Mouse (Mus musculus) kidney, adult 2 months (tissue): ENCODE data around the gene Hoxa5. TPM values are rescaled to one million over a fixed set of nuclear protein-coding genes. Genes with fewer than 3 reads are reported as not detected.

ENCODE experiments used
- DNase-seq: peaks from one replicate; pipeline ENCODE4 v3.0.0; 2021
- H3K27ac ChIP-seq: fragments of 200-500 bp; 2 replicates; pipeline ENCODE4 v1.5.1; 2012; ENCODE audit warnings: low read depth, low read length, control low read depth, inconsistent platforms; ENCODE audit not compliant: insufficient read depth
- H3K27me3 ChIP-seq: fragments of 200-500 bp; replicated peaks from 2 replicates; pipeline ENCODE4 v1.6.1; 2012; ENCODE audit warnings: mild to moderate bottlenecking, moderate library complexity, low read length, inconsistent platforms; ENCODE audit not compliant: control insufficient read depth, insufficient read depth
- H3K36me3 ChIP-seq: fragments of 200-500 bp; 2 replicates; pipeline ENCODE4 v1.6.1; 2012; ENCODE audit warnings: mild to moderate bottlenecking, moderate library complexity, low read length, inconsistent platforms; ENCODE audit not compliant: control insufficient read depth, insufficient read depth
- H3K4me1 ChIP-seq: fragments of 200-500 bp; 2 replicates; pipeline ENCODE4 v1.6.1; 2011; ENCODE audit warnings: low read length; ENCODE audit not compliant: control insufficient read depth, insufficient read depth
- H3K4me3 ChIP-seq: fragments of 200-500 bp; 2 replicates; pipeline ENCODE4 v1.5.1; 2011; ENCODE audit warnings: mild to moderate bottlenecking, low read depth, low read length, control low read depth; ENCODE audit not compliant: insufficient read depth
- CTCF ChIP-seq: fragments of 200-500 bp; conservative IDR thresholded peaks from 2 replicates; pipeline ENCODE4 v1.5.1; 2011; ENCODE audit warnings: low read depth, mild to moderate bottlenecking, control low read depth, low read length, moderate library complexity, mixed read lengths; ENCODE audit not compliant: insufficient read depth, insufficient read length
- POLR2A ChIP-seq: fragments of 200-500 bp; IDR thresholded peaks from one replicate; pipeline ENCODE4 v1.6.1; 2011; ENCODE audit warnings: low read depth, low read length, control low read depth
- WGBS: fragments of 180-500 bp; shearing (Covaris S2); methylation state at CpG from one replicate; pipeline ENCODE4 v1.1.7; 2018; 5-methylcytosine and 5-hydroxymethylcytosine counted together
- polyA plus RNA-seq: library from polyadenylated mRNA; depleted of rRNA; stranded (reverse); fragments of >200 nt; gene quantifications from 2 replicates; pipeline ENCODE4 v1.2.3, GENCODE M21; 2012

Gene Hoxa5
- polyA plus RNA-seq, 1 experiment = 6.9 TPM

DNA sequence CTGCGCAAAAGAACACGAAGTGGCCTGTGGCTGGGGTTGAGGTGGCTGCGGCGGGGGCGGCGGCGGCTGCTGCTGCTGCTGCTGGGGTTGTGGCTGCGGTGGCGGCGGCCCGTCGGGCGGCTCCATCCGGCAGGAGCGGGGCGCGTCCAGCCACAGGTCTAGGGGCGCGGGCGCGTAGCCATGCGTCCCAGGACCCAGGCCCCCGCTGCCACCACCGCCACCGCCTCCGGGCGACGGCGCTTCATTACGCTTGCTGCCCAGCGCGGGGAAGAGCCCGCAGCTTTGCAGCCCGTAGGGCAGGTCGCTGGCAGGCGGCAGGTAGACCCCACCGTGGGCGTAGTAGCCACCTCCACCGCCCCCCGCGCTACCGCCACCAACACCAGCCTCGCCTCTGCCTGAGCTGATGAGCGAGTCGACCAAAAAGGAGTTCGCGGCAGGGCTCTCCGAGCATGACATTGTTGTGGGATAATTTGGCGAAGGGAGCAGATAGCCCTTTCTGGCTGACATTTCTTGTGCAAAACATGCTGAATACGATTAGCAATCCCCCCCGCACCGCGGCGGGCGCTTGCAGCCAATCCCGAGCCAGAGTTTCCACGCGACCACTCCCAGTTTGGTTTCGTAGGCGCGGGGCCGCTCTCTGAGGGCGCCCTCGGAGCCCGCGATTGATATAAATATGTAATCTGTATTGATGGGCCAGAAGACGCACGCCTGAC, 30.2 kb upstream of the Hoxa5 start:
- TF ChIP-seq CTCF (no peak), POLR2A (peak; percentile 37)
- peaks cover 23% of the 10 kb centered on the region for H3K4me1 ChIP-seq
- H3K27me3 ChIP-seq = no peaks in the 10 kb centered on the region
- H3K36me3 ChIP-seq = no peaks in the 10 kb centered on the region
- WGBS = 4% methylated on average over 68 of the region's 68 CpGs
- peak; percentile 87 for DNase-seq
- peak overlapping the region; percentile 90 for H3K27ac ChIP-seq
- peak overlapping the region; percentile 71 for H3K4me3 ChIP-seq

DNA sequence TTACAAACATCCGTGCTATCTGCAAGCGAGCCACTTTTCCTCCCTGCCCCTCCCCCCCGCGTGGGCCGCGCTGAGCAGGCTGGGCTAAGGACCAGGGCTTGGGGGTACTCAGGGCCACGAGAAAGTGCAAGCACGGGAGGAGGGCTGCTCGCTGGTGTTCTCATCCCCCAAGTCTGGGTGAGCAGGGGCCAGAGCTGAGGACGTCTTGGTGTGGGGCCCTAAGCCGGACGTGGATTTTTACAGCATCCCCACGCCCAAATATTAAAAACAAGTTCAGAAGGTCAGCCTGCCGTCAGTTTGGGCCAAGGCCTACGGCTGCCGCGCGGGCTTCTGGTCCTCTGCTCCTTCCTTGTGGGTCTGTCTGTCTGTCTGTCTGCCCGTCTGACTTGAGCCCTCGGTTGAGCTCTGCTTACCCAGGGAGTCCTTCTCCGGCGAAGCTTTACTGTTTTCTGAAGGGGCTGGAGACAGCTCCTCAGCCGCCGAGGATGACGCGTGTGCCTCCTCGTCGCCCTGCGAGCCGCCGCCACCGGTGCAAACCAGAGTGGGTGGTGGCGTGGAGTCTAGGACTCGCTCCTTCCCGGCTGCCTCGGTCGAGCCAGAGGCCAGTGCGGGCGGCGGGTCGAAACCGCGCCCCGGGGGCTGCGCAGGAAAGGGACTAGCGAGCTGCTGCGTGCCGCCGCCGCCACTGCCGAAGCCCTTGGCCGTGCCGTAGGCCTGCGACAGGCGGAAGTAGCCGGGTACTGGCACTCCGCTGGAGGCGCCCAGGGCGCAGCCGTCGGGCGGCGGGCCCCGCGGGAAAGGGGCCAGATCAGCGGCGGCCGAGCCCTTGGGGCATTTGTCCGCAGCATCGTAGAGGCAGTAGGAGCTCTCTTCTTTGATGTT, 29.4 kb upstream of the Hoxa5 start:
- peak overlapping the region; percentile 90 for H3K27ac ChIP-seq
- no peaks in the 10 kb centered on the region for H3K27me3 ChIP-seq
- H3K4me3 ChIP-seq = peak overlapping the region; percentile 71
- TF ChIP-seq POLR2A (peak; percentile 49), CTCF (no peak)
- peaks cover 23% of the 10 kb centered on the region for H3K4me1 ChIP-seq
- DNase-seq = peak; percentile 94
- WGBS = 2% methylated on average over 70 of the region's 70 CpGs
- H3K36me3 ChIP-seq = no peaks in the 10 kb centered on the region

DNA sequence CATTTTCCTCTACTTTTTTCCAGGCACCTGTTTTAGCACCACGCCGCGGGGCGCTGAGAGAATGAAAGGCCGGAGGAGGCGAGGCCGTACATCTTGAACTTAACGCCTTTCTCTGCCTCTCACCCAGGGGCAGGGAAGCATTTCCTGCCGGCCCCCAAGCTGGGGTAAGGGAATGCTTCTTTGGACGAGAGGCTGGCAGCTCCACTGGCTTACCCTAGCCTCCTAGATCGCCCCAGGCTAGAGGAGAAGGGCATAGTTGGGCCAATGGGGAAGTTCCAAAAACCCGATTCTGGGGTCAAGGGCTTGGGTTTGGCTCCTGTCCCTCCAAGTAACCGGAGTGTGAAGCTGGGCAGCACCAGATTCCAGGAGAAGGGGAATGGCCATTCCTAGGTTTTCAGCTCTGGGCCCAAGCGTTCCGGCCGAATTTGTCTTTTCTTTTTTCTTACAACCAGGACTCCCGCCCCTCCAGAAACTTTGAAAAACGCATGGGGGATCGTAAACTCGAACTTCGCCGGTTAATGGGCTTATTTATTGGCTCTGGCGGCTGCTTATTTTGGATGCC, 28.7 kb upstream of the Hoxa5 start:
- H3K4me3 ChIP-seq = peak overlapping the region; percentile 71
- H3K27ac ChIP-seq = peak overlapping the region; percentile 90
- H3K27me3 ChIP-seq = no peaks in the 10 kb centered on the region
- DNase-seq = no peak
- H3K36me3 ChIP-seq = no peaks in the 10 kb centered on the region
- 4% methylated on average over 23 of the region's 23 CpGs for WGBS
- no peak for TF ChIP-seq CTCF
- no peak for TF ChIP-seq POLR2A
- H3K4me1 ChIP-seq = peaks cover 23% of the 10 kb centered on the region

DNA sequence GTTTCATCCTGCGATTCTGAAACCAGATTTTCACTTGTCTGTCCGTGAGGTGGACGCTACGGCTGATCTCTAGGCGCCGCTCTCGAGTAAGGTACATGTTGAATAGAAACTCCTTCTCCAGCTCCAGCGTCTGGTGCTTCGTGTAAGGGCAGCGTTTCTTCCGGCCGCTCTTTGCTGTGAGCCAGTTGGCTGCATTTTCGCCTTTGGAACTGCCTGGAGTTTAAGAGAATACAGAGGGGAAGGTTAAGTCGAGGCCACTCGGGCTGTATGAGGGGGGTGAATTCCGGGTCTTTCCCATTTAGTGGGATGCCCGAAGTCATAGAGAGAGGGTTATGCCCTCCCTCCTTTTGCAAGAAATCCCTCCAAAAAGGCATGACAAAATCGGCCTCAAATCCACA, 28.2 kb upstream of the Hoxa5 start:
- DNase-seq = peak; percentile 89
- H3K27me3 ChIP-seq = no peaks in the 10 kb centered on the region
- whole genome bisulfite sequencing = under 1% methylated on average over 18 of the region's 18 CpGs
- TF ChIP-seq POLR2A (no peak), CTCF (no peak)
- peak overlapping the region; percentile 71 for H3K4me3 ChIP-seq
- peak overlapping the region; percentile 90 for H3K27ac ChIP-seq
- peaks cover 20% of the 10 kb centered on the region for H3K4me1 ChIP-seq
- no peaks in the 10 kb centered on the region for H3K36me3 ChIP-seq

GRCm38 (mm10) chr6:52231885-52232567, 27.6 kb upstream of the Hoxa5 start:
- Histone ChIP-seq H3K4me1 (peaks cover 20% of the 10 kb centered on the region), H3K4me3 (peak overlapping the region; percentile 71), H3K27me3 (no peaks in the 10 kb centered on the region), H3K36me3 (no peaks in the 10 kb centered on the region), H3K27ac (peak overlapping the region; percentile 90)
- DNase-seq = peak; percentile 85
- no peak for TF ChIP-seq CTCF
- no peak for TF ChIP-seq POLR2A
- 2% methylated on average over 18 of the region's 18 CpGs for WGBS

GRCm38 (mm10) chr6:52230516-52231165, 26.3 kb upstream of the Hoxa5 start, which contains the start of gene Hoxa9:
Hoxa9 (minus strand) TSS chr6:52231089.
- peak; percentile 79 for DNase-seq
- 8% methylated on average over 20 of the region's 36 CpGs for WGBS
- Histone ChIP-seq H3K27me3 (no peaks in the 10 kb centered on the region), H3K4me1 (peaks cover 6% of the 10 kb centered on the region), H3K27ac (peak within 1 kb of the TSS; percentile 98), H3K36me3 (no peaks in the 10 kb centered on the region), H3K4me3 (peak within 1 kb of the TSS; percentile 84)
- TF ChIP-seq CTCF (no peak), POLR2A (no peak)
